Mouse (Mus musculus) small intestine, adult 2 months (tissue): ENCODE data around the gene Lrrc8d.

Experiments used
- CTCF ChIP-seq: fragments of 200-500 bp; IDR thresholded peaks from 2 replicates; pipeline ENCODE4 v1.5.1; 2012; ENCODE audit warnings: low read depth, mild to moderate bottlenecking, control low read depth, inconsistent platforms, low read length, moderate library complexity, mixed read lengths; ENCODE audit not compliant: insufficient replicate concordance, insufficient read length; ENCODE audit errors: extremely low read depth
- POLR2A ChIP-seq: fragments of 200-500 bp; IDR thresholded peaks from 2 replicates; pipeline ENCODE4 v1.6.1; 2012; ENCODE audit warnings: low read depth, mild to moderate bottlenecking, control low read depth, inconsistent platforms, low read length, moderate library complexity

DNA sequence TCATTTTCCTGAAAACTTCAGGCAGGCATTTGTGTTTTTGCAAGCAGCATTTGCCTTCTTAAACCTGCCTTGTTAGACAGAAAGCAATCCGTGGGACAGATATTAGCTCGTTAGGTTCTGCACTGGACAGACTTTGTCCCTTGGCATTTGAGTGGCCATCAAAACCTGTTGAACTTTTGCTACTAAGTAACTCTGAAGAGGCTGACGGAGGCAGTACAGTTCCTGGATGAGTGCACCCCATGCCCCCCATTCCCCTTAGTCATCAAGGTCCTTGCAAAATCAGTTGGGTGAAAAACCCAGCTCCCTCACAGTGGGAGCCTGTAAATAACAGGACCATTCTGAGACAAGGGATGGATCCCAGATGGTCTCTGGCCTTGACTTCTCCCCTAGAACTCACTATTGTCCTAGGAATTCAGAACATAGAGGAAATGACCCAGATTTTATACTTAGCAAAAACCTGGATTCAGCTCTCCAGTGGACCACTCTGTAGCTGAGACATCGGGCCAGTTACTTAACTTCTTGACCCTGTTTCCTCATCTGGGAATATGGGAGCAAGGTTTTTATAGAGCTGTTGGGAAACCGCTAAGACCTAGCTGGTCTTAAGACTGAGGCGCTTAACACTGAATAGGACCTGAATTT, 30.5 kb downstream of the Lrrc8d start:
- TF ChIP-seq CTCF, result no peak
- TF ChIP-seq POLR2A, result no peak
